Mouse (Mus musculus) ES-Bruce4 (cell line): ENCODE measurements around the gene Rbm41. TPM values are rescaled to one million over a fixed set of nuclear protein-coding genes. Genes with fewer than 3 reads are reported as not detected.

ENCODE experiments used
- H3K27ac ChIP-seq: 2 replicates; pipeline ENCODE4 v1.5.1; 2012; ENCODE audit warnings: low read length, inconsistent platforms; ENCODE audit not compliant: insufficient read depth
- H3K27me3 ChIP-seq: 2 replicates; pipeline ENCODE4 v1.6.1; 2012; ENCODE audit warnings: mild to moderate bottlenecking, low read length, inconsistent platforms; ENCODE audit not compliant: control insufficient read depth, poor library complexity, insufficient read depth, severe bottlenecking
- H3K36me3 ChIP-seq: 2 replicates; pipeline ENCODE4 v1.6.1; 2012; ENCODE audit warnings: inconsistent platforms, mild to moderate bottlenecking, low read length, moderate library complexity; ENCODE audit not compliant: control insufficient read depth, poor library complexity, insufficient read depth, severe bottlenecking
- H3K4me1 ChIP-seq: one replicate; pipeline ENCODE4 v1.8.1; 2011; ENCODE audit warnings: low read length; ENCODE audit not compliant: control insufficient read depth, insufficient read depth
- H3K4me3 ChIP-seq: 2 replicates; pipeline ENCODE4 v1.5.1; 2011; ENCODE audit warnings: low read depth, mild to moderate bottlenecking, low read length
- H3K9ac ChIP-seq: 2 replicates; pipeline ENCODE4 v1.6.1; 2012; ENCODE audit warnings: low read depth, mild to moderate bottlenecking, inconsistent platforms; ENCODE audit not compliant: poor library complexity, severe bottlenecking
- H3K9me3 ChIP-seq: replicated peaks from 2 replicates; pipeline ENCODE4 v1.6.1; 2012; ENCODE audit warnings: mild to moderate bottlenecking, low read length, inconsistent platforms; ENCODE audit not compliant: control insufficient read depth, poor library complexity, insufficient read depth, severe bottlenecking
- CTCF ChIP-seq: IDR thresholded peaks from one replicate; pipeline ENCODE4 v1.8.1; 2011; ENCODE audit warnings: low read depth, low read length
- EP300 ChIP-seq: IDR thresholded peaks from 2 replicates; pipeline ENCODE4 v1.6.1; 2011; ENCODE audit warnings: low read depth, low read length; ENCODE audit not compliant: insufficient read depth
- POLR2A ChIP-seq: IDR thresholded peaks from one replicate; pipeline ENCODE4 v1.8.1; 2011; ENCODE audit warnings: low read length; ENCODE audit not compliant: insufficient read depth
- polyA plus RNA-seq: library from polyadenylated mRNA; stranded (reverse); fragments of >200 nt; gene quantifications from 2 replicates; pipeline ENCODE4 v1.2.4, GENCODE M21; 2011; ENCODE audit warnings: low read depth; ENCODE audit not compliant: missing spikeins, insufficient read depth, insufficient read length

Gene Rbm41
- polyA plus RNA-seq, 1 experiment, result 24.4 TPM

GRCm38 (mm10) chrX:139891387-139891786 is 107.0 kb downstream of the Rbm41 start:
- H3K27ac ChIP-seq, result no peak overlapping the region
- no peaks in the 10 kb centered on the region for H3K9me3 ChIP-seq
- no peak overlapping the region for H3K9ac ChIP-seq
- no peaks in the 10 kb centered on the region for H3K4me1 ChIP-seq
- no peaks in the 10 kb centered on the region for H3K36me3 ChIP-seq
- no peaks in the 10 kb centered on the region for H3K27me3 ChIP-seq
- TF ChIP-seq CTCF (no peak), POLR2A (no peak), EP300 (no peak)
- no peak overlapping the region for H3K4me3 ChIP-seq

- Histone ChIP-seq H3K4me3 (no peak overlapping the region), H3K9ac (no peak overlapping the region), H3K36me3 (no peaks in the 10 kb centered on the region), H3K27me3 (no peaks in the 10 kb centered on the region), H3K27ac (no peak overlapping the region), H3K4me1 (no peaks in the 10 kb centered on the region), H3K9me3 (no peaks in the 10 kb centered on the region)
- TF ChIP-seq CTCF, result no peak
- TF ChIP-seq EP300, result no peak
- no peak for TF ChIP-seq POLR2A
Measured at GRCm38 (mm10) chrX:139883221-139883620, 115.2 kb downstream of the Rbm41 start.

GRCm38 (mm10) chrX:139877936-139878335 is 120.5 kb downstream of the Rbm41 start:
- Histone ChIP-seq H3K4me3 (no peak overlapping the region), H3K36me3 (no peaks in the 10 kb centered on the region), H3K9me3 (no peaks in the 10 kb centered on the region), H3K27ac (no peak overlapping the region), H3K4me1 (no peaks in the 10 kb centered on the region), H3K27me3 (no peaks in the 10 kb centered on the region), H3K9ac (no peak overlapping the region)
- TF ChIP-seq CTCF (no peak), EP300 (no peak), POLR2A (no peak)

GRCm38 (mm10) chrX:139877105-139877504 is 121.3 kb downstream of the Rbm41 start:
- Histone ChIP-seq H3K4me1 (no peaks in the 10 kb centered on the region), H3K27me3 (no peaks in the 10 kb centered on the region; the same call in 1 of the 2 replicates), H3K9ac (no peak overlapping the region), H3K36me3 (no peaks in the 10 kb centered on the region), H3K27ac (no peak overlapping the region), H3K4me3 (no peak overlapping the region), H3K9me3 (no peaks in the 10 kb centered on the region)
- TF ChIP-seq EP300 (no peak), CTCF (no peak), POLR2A (no peak)

- H3K4me3 ChIP-seq, result peak within 1 kb of the TSS; percentile 72
- H3K27me3 ChIP-seq, result peaks cover 5% of the 10 kb centered on the region
- H3K9me3 ChIP-seq, result no peaks in the 10 kb centered on the region
- peak within 1 kb of the TSS; percentile 93 for H3K9ac ChIP-seq
- H3K27ac ChIP-seq, result no peak within 1 kb of the TSS
- H3K4me1 ChIP-seq, result no peaks in the 10 kb centered on the region
- H3K36me3 ChIP-seq, result no peaks in the 10 kb centered on the region
- TF ChIP-seq CTCF, result no peak
- TF ChIP-seq EP300, result no peak
- no peak for TF ChIP-seq POLR2A
Measured at GRCm38 (mm10) chrX:139870938-139871791, 127.2 kb downstream of the Rbm41 start, which contains the start of gene Morc4. Morc4 (minus strand) TSS chrX:139871677.

- H3K4me3 ChIP-seq, result peak overlapping the region; percentile 29; the same call in 1 of the 2 replicates
- H3K27ac ChIP-seq, result no peak overlapping the region
- H3K4me1 ChIP-seq, result no peaks in the 10 kb centered on the region
- H3K27me3 ChIP-seq, result peaks cover 5% of the 10 kb centered on the region
- peak overlapping the region; percentile 93; the same call in 1 of the 2 replicates for H3K9ac ChIP-seq
- H3K9me3 ChIP-seq, result no peaks in the 10 kb centered on the region
- no peak for TF ChIP-seq CTCF
- no peak for TF ChIP-seq EP300
- TF ChIP-seq POLR2A, result no peak
- H3K36me3 ChIP-seq, result no peaks in the 10 kb centered on the region
Measured at GRCm38 (mm10) chrX:139870300-139870711, 128.1 kb downstream of the Rbm41 start.
